Mouse (Mus musculus) 416B (cell line): ENCODE measurements around the gene Abca7.
A peak's percentile ranks its signal among the peaks of the same experiment; 100 is the strongest.

Experiments
- DNase-seq: peaks from one replicate; pipeline ENCODE4 v3.0.0; 2011; ENCODE audit warnings: low read depth

Gene Abca7

DNA sequence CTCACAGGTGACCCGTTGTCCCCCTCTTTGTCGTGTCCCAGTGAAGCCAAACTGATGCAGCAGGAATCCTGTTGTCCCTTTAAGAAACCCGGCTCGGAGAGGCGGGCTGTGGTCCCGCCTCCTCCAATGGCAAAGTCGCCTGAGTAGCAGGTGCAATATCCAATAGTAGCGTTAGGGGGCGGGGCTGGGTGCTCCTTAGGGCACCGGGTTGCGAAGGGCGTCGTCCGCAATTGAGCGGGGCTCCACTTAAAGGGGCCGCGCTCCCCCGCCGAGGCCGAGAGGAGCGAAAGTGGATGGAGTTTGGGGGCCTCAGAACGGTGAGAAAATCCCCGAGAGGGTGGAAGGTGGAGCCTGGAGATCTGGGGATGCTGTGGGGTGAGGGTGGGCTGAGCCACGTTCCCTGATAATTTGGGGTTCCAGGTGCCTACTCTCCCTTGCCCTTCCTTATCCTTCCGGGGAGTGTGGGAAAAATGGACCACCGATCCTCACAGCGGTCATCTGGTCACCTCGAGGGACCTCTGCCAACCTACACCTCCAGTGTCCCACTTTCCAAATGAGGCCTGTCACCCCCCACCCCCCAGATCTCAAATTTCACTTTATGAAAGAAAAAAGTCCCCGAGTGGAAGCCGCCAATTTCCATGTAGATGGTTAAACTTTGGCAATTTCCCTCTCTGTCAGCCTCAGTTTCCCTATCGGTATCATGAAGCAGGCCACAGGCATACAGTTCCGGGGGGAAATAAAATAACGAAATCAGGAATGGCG is at the start of gene Abca7:
Abca7 (plus strand) TSS at position 223 of the 762 bp plus-strand sequence.
- peak; percentile 96 for DNase-seq

DNA sequence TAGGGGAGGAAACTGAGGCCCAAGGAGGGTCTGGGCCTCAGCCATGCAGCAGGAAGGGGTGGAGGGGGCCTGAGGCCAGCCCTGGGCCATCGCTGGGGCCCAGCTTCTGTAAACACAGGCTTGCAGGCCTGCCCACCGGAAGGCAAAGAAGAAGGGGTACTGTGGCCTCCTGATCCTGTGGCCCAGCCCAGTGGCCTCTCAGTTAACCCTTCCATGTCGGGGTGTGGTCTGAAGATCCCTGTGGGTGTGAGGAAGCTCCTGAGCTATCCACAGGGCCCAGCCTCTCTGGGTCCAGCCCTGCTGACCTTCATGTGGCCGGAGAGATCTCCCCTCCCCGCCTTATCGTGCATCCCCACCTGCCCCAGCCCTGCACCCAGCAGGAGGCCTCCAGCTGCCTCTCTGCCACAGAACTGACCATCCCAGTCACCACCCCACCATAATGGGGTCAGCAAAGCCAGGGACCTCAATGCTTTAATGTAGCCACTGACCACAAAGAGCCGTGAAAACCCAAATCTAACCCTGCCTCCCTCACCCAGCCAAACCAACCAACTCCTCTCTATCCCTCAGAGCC is 49.5 kb upstream of the Abca7 start:
- DNase-seq = no peak

DNA sequence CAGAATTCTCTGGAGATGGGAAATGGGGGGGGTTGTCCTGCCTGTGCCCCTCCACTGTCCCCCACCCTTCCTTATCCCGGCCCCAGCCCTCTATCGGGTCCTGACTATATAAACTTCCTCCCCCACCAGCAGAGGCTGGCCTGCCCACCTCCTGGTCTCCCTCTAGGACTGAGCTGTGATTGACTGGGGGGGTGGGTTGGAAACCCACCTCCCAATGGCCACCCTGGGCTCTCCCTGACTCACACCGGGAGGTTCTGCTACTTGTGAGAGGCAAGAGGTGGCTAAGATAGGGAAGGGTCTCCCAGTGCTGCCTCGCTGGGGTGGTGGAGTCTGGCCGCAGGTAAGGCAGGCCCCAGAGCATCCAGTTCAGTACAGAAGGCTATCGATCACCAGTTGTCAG is 48.8 kb upstream of the Abca7 start:
- DNase-seq = no peak

DNA sequence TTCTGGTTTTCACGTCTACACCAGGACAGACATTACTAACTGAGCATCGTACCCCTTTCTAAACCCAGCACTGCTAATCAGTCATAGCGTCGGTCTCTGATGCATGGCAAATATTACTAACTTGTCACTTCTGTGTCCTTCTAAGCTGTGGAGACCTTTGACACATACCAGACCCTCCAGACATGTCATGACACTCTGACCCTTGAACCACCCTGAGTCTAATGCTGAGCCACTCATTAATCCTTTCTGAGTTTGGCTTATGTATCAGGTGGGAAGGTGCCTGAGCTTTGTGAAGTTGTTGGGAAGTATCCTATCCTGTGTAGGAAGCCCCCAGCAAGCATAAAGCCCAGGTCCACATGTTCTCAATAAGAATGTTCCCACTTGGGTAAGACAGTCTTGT is 46.4 kb upstream of the Abca7 start:
- DNase-seq = no peak

DNA sequence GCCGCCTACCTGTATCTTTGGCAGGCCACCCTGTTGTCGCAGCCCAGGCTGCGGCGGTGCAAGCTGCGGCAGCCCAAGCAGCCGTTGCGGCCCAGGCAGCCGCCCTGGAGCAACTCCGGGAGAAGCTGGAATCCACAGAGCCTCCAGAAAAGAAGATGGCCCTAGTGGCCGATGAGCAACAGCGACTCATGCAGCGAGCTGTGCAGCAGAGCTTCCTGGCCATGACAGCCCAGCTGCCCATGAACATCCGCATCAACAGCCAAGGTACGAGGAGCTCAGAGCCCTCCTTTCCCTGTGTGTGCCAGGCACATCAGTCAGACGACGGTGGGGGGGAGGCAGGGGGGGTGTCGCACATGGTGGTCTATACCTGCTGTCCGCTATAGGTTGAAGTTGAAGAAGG is 45.6 kb upstream of the Abca7 start:
- no peak for DNase-seq

DNA sequence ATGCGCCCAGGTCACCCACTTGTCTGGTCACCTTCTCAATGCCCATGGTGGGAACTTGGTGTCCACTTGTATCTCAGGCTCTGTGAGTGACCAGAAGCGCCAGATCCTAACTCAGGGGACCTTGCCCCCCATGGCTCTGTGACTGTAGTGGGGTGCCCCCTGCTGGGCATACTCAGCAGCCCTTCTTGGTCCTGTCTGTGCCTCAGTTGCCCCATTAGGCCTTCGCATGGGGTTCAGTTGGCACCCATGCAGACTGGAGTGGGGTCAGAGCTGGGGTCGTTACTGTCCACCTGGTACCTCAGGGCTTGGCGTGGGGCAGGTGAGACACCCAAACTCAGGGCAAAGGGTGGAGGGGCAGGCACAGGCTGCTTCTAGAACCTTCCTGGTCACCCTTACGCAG is 42.3 kb upstream of the Abca7 start:
- DNase-seq = peak; percentile 50

DNA sequence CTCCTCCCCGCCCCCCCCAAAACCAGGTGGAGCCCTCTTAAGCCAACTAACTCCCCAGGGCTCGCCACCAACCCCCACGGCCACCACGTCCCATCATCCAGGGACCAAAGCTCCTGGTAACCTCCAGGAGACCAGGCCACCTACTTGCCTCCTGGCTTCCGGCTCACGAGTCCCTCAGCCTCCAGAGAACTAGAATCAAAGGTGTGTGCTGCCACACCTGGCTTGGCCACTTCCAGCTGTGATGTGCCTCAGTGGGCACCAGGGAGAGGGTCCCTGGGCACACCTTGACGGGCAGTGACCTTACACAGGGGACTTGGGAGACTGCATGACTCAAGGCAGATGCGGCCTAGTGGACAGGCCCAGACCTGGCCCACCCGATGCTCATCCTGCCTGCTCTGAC is 40.6 kb upstream of the Abca7 start:
- no peak for DNase-seq

DNA sequence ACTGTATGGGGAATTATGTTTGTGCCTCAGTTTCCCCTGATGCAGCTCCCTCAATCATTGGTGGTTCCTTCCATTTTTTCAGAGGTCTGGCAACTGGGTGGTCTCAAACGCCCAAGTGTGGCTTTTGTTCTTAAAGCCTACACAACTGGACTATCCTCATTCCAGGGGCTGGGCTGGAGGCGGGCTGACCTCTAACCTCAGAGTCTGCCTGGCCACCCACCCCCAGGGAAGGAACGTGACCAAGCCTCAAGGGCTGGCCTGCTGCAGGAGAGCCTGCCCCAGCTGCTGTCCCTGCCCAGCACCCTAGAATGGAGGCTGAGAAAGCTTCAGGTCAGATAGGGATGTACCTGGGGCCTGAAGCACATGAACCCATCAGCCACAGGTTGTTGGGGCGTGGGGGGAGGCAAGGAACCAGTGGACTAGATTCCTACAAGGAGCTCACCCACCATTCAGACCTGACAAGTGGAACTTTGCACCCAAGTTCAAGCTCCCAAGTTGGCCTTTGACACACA is 39.6 kb upstream of the Abca7 start:
- DNase-seq = no peak

DNA sequence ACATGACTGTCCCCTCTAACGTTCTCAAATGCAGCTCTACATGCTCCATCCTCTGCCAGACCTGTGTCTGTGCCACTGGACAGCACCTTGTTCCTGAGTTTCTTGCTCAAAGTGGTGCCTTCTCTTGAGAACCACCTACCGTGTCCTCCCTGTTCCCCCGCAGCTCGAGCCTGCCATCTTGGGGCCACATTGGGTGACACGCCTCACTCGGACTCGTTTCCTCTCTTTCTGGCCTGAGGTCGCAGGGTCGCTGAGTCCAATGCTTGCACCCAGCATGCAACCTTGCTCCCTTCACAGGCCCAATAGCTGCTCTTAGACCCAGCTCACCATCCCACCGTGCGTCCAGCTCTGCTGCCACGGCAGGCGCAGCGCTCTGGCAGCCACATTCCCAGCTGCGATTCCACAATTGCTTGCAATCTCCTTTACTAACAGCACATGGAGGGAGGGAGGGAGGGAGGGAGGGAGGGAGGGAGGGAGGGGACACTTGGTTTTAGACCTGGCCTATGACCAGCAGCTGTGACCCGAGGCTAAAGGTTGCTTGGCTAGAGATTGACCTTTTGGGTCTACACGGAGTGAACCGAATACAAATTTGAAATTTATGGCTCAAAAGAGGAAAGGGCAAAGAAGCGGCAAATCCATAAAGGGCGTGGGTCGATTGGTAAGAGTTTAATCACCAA is 38.0 kb upstream of the Abca7 start:
- peak; percentile 82 for DNase-seq

DNA sequence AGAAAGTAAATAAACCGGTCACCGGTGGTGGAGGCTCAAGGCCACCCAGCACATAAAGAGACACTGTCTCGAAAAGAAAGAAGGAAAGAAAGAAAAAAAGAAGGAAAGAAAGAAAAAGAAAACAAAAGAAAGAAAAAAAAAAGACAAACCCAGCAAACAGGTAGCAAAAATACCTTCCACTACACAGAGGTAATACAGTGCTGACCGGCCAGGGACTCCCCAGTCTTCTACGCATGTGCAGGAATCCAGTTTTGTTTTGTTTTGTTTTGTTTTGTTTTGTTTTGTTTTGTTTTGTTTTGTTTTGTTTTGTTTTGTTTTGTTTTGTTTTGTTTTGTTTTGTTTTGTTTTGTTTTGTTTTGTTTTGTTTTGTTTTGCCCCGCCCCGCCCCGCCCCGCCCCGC is 36.9 kb upstream of the Abca7 start:
- DNase-seq = peak; percentile 57

DNA sequence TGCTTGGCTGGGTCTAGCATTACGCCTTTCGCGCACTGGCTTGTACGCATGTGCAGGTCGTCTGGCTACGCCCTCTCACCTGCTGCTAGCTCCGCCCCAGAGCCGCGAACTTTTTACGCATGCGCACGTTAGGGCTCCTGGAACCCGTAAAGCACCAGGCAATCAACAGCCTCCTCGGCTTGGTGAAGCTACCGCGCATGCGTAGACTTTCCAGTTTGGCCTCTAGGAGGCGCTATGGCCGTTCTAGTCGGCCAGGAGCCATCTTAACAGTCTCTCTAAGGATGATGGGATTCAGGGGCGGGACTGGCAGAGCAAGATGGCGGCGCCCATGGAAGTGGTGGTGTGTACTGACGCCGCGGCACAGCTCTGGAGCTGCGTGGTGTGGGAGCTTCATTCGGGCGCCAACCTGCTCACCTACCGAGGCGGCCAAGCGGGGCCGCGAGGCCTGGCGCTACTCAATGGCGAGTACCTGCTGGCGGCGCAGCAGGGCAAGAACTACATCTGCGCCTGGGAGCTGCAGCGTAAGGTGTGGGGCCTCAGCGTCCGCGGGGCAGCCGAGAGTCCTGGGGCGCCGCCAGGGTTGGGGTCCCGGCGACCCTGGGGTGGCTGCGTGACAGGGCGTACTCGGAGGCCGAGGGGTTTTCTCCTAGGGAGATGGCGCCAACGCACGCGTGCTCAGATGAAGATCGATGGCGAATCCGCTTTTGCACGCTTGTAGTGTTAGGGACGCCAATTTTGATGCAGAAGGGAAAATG is 36.3 kb upstream of the Abca7 start, which contains the start of gene Wdr18:
Wdr18 (plus strand) TSS at position 306 of the 755 bp plus-strand sequence.
- peak; percentile 100 for DNase-seq

DNA sequence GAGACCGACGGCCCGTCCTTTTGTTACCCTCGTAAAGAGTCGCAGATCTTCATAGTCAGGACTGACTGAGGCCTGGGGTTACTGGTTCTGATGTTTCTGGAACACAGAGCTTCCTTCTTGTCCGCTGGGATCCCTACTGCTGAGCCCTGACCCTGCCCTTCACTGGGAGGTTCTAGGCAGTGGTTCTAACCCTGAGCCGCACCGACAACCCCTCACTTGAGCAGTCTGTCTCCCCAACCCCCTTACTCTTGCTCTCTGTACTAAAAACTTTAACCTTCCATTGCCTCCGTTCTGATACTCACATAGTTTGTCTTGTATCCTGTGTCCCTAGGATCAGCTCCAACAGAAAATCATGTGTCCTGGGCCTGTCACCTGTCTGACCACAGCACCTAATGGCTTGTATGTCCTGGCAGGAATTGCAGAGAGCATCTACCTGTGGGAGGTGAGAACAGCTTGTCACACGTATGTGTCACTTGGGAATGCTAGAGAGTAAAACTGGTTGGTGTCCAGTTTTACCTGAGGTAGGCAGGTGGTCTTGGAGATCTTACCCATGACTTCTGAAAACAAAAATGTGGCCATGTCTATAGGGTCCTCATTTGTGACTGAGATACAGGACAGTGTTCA is 35.5 kb upstream of the Abca7 start:
- DNase-seq = peak; percentile 17

DNA sequence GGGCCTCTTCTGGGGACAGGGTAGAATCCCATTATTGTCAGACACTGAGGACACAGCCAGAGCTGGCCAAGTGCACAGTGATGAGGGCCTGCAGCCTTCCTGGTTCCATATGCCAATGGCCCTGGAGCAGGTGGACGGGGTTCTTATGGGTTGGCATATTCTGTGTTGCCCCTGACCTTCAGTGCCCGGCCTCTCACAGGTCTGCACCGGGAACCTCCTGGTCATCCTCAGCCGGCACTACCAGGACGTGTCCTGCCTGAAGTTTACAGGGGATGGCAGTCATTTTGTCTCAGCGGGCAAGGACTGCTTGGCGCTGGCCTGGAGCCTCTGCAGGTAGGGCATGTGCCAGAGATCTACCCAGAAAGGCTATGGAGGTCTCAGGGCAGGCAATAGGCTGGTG is 31.6 kb upstream of the Abca7 start:
- no peak for DNase-seq

DNA sequence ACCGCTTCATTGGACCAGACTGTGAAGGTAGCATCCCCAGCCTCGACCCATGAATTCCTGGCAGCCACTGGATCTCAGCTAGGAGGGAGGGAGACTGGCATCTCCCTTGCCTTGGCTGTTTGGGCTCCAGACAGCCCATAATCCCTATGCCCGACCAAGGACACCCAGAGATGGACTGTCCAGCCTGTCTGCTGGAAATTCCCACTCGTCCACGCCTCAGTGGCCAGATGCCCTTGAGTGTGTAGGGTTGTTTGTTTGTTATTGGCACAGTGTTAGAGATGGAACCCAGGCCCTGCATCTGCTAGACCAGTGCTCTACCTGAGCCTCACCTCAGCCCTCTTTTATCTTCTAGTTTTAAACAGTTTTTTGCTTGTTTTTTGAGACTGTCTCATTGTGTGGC is 31.0 kb upstream of the Abca7 start:
- no peak for DNase-seq

DNA sequence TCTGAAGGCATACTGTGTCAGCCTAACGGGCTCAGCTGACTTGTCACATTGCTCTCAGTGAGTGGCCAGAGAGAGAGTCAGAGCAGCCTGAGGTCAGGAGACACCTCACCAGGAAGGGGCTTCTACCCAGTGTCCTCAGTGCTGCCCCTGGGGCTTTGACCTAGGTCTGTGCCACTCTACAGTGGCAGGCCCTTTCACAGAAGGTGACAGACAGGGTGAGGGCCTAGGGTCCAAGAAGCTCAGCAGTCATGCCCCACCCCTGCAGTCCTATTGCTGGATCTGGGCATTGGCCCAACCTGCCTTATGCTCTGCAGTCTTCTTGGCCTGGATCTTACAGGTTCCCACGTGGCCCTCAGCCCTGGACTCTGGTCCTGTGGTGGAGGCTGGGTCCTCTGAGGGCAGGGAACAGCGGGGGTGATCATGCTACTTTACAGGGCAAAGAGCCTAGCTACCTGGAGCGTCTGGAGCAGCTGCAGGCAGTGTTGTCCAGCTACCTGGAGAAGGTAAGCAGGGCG is 29.4 kb upstream of the Abca7 start:
- no peak for DNase-seq

DNA sequence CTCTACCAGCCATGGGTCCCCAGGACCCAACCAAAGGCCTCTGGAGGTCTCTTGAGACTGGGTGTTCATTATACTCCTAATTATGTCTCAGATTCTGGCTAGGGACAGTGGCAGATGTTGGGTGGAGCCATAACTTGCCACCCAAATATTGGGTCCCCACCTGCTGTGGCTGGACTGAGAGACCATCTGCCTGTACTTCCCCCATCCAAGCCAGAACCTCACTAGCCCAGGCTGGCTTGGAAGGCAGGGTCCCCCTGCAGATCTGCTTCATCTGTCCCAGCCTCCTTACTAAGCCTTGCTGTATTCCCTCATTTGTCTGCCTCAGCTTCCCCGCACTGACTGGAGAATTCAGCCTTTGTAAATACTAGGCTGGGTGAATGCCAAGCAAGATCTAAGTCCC is 28.1 kb upstream of the Abca7 start:
- DNase-seq = no peak

DNA sequence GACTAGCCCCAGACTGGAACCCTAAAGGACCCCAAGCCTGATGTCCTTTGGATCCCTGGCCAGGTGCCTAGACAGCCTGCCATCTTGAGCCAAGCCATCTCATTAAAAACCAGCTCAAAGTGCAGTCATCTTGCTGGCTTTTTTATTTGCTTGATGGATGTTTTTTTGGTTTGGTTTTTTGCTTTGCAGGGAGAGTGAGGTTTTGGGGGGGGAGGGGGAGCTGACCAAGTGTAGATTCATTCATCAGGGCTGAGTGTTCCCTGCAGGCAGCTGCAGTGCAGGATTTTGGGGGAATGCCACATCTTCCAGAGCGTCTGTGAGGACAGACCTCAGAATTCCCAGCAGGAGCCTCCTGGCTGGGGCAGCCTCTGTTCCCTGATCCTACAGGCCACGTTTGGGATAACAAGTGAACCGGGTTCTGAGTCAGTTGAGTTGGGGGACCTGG is 27.1 kb upstream of the Abca7 start:
- no peak for DNase-seq

DNA sequence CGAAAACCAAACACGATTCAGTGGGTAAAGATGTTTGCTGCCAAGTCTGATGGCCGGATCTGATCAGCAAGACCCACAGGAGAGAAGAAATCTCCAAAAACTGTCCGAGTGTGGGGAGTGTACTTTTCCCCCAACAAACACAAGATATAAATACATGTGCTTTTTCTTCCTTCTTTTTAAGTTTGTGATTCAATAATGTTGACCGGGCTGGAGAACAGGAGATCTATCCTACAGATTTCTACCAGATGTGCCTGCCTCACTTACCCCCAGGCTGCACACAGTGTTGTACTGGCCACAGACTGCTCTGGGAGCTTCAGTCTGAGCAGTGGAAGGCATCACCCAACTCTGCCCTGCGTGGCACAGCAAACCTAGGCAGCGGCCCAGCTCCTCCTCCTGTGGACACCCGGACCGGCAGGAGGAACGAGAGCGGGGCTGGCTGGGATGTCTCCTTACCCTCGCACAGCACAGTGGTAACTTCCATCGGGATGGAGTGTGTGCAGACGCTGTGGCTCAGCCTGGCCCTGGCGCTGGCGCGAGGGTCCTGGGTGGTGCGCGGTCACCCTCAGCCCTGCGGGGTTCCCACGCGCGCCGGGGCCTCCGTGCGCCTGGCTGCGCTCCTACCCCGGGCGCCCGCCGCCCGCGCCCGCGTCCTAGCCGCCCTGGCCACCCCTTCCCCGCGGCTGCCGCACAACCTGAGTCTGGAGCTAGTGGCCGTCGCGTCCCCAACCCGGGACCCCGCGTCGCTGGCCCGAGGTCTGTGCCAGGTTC is 25.7 kb upstream of the Abca7 start, which contains the start of gene Grin3b:
Grin3b (plus strand) TSS at position 301 of the 768 bp plus-strand sequence.
- no peak for DNase-seq

DNA sequence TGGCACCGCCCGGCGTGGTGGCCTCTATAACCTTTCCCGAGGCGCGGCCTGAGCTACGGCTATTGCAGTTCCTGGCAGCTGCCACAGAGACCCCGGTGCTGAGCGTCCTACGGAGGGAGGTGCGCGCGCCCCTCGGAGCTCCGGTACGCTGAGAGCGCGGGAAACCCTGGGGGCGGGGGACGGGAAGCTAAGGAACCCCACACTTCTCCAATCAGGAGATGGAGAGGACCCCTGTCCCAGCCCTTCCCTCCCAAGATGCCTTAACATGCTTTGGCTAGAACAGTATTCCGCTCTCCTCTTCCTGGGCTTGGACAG is 25.2 kb upstream of the Abca7 start:
- no peak for DNase-seq

DNA sequence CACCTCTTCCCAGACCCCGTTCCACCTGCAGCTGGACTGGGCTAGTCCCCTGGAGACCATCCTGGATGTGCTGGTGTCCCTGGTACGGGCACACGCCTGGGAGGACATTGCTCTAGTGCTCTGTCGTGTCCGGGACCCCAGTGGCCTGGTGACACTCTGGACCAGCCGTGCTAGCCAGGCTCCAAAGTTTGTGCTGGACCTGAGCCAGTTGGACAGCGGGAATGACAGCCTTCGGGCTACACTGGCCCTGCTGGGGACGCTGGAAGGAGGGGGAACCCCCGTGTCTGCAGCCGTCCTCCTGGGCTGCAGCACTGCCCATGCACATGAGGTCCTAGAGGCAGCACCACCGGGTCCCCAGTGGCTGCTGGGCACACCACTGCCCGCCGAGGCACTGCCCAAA is 23.5 kb upstream of the Abca7 start:
- no peak for DNase-seq

DNA sequence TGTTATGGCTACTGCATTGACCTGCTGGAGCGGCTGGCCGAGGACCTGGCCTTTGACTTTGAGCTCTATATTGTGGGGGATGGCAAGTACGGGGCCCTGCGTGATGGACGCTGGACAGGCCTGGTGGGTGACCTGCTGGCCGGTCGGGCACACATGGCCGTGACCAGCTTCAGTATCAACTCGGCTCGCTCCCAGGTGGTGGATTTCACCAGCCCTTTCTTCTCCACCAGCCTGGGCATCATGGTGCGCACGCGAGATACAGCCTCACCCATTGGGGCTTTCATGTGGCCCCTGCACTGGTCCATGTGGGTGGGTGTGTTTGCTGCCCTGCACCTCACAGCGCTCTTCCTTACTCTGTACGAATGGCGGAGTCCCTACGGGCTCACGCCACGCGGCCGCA is 22.2 kb upstream of the Abca7 start:
- no peak for DNase-seq
